Mouse (Mus musculus) testis, postnatal 10 days (tissue): Measurements from ENCODE around the gene Fndc3b.
"Not testable (repeated sequence)": the region's sequence is repeated elsewhere in the genome, so short reads cannot be mapped to it uniquely, and the experiment has no call there.

Source experiments
- DNase-seq: peaks from one replicate; pipeline ENCODE4 v3.0.0; 2021; ENCODE audit warnings: low spot score

The Fndc3b gene

GRCm38 (mm10) chr3:27503279-27504038 lies 207.6 kb downstream of the Fndc3b start:
- DNase-seq: no peak

DNA sequence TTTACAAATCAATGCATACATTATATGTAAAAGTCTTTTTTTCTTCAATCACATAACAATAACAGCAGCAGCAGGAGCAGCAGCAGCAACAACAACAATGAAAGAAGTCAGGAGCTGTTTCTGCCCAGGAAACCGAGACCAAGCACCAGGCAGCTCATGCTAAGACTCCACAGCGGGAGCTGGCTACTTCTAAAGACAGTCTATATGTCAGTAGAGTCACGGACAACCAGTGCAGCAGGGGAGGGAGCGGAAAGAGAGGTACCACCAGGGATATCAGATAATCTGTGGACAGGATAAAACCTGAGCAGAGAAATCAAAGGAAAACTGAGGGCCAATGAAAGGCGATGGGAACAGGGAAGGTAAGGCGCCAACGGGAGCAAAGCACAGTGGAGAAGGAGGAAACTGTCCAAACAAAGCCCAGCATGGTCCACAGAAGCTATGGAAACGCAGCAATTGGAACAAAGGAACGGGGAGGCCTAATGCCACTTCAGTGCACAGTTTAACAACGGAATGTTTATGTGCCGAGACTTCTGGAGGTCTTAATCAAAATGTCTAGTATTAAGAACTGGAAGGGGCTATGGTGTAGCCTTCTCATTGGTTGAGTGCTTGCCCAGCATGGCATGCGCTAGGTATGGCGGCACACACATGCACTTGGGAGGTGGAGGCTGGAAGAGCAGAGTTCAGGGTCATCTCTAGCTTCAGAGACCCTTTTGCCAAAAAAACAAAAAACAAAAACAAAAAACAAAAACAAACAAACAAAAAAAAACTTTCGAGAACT lies 215.6 kb downstream of the Fndc3b start:
- no peak for DNase-seq

- DNase-seq: no peak
Measured at GRCm38 (mm10) chr3:27494698-27495097, 216.4 kb downstream of the Fndc3b start.

DNA sequence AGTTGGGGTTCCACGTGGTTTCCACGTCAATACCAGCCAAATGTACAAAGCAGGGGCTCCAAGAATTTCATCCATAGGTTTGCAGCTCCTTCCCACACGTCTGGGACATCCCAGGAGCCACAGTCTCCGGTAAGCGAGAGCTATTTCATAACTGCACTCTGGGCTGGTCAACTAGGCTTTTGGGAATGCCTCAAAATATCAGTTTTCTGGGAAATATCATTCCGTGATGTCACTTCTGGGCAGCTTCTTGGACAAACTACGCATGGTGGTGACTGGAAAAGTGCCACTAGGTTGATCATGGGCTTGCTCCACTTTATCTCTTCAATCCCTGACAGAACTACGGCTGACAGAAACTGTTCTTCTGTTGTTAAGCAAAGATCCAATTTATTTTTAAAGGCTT lies 217.0 kb downstream of the Fndc3b start:
- no peak for DNase-seq

DNA sequence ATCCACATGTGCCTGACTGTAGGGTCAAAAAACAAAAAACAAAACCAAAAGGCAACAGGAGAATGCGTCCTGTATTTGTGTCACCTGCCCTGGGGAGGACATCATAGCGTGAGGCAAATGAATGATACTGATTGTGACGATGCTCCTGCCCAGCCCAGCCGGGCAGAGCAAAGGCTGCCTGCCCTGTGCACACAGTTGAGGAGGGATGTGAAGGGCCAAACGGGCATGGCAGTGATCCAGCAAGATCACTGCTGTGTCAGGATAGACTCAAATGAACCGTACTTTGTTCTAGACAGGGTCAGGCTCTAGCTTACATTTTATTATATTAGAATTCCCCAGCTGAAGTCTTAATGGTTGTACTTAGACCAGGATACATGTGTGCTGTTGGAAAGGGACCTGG lies 219.3 kb downstream of the Fndc3b start:
- no peak for DNase-seq

GRCm38 (mm10) chr3:27491367-27491766 lies 219.7 kb downstream of the Fndc3b start:
- no peak for DNase-seq

- no peak for DNase-seq
Measured at GRCm38 (mm10) chr3:27490891-27491290, 220.2 kb downstream of the Fndc3b start.

DNA sequence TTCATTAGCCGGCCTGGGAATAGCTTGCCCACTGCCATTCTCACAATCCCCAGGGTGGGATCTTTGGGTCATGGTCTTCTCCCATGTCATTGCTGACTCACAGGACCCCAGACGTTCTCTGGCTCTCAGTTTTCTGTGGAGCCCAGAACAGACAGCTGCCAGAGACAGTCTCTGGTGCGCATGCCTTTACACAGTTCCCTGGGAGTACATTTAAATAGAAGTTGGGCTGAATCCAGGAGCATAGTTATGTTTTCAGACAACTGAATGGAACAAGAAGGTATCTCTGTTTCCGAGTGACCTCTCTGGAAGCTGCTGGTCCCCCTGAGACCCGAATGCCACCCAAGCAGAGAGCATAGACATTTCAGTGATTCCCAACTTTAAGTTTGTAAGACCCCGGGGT lies 221.6 kb downstream of the Fndc3b start:
- DNase-seq: no peak

GRCm38 (mm10) chr3:27485141-27485540 lies 226.0 kb downstream of the Fndc3b start:
- no peak for DNase-seq

GRCm38 (mm10) chr3:27484698-27485097 lies 226.4 kb downstream of the Fndc3b start:
- no peak for DNase-seq

DNA sequence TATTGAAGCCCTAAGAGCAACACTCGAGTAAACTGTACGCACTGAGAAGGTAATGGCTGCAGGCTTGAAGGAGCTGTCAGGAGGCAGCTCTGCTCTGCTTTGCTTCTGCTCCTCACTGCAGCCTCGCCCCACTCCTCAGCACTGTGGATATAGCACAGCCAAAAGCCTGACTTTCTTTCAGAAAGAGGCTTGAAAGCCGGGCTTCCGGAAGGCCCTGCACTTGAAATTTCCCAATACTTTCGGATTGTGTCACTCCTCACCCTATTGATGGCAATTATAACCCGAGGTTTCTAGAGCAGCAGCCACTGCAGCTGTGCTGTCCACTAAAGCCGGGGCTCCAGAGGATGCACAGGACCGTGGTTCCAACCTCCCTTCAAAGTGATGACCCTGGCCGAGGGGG lies 227.3 kb downstream of the Fndc3b start:
- DNase-seq: no peak

DNA sequence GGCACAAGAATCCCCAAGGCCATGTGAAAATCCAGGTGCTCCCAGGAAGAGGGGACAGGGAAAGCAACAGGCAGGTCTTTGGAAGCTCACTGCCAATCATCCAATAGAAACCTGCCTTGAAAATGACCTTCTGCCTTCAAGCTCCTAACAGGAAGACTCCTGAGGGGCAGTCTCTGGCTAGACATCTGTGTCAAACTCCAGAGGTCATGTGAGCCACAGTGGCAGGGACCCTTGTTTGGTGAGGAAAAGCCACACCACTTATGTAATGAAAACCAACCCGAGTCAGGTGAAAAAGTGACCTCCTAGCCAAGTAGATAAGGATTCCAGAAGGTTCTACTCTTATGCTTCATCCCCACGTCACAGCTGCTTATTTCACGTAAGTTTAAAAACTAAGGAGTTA lies 227.8 kb downstream of the Fndc3b start:
- DNase-seq: no peak

- no peak for DNase-seq
Measured at GRCm38 (mm10) chr3:27481738-27482137, 229.4 kb downstream of the Fndc3b start.

DNA sequence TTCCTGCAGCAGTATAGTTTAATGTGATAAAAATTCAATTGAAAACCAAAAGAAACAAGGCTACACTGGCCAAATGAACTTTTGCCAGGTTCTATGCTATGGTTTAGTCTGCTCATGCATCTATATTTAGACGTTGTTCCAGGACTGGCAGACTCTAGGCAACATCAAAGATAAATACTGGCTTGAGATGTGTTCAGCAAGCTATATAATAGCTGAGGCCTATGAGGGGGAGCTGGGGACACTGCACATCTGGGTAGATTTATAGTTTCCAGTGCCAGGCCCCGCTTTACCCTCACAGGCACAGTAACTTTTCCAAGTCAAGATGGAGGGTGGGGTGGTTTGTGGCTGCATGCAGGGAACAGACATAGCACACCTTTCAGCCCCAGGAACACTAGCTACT lies 231.7 kb downstream of the Fndc3b start:
- no peak for DNase-seq

DNA sequence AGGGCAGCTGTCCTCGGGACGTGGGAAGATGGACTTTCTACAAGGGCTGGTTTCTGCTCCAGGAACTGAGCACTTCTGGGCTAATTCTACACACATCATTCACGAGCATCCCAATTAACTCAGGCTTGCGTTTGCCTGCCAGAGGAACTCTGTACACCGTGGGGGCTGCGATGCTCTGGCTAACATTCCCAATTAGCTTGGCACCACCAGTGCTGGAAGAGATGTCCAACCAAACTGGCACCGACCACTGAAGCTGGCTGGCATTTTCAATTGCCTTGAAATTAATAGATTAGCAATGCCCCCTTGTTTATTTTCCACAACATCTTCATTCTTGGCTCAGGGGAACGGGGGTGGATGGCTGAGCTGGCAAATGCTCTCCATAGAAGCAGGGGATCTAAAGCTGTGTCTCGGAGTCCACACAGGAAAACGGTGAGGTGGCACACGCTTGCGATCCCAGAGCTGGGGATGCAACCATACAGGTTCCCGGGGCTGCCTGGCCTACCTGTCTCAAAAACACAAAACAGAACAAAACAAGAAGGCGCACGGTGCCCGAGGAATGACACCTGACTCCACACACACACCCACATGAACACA lies 232.4 kb downstream of the Fndc3b start:
- no peak for DNase-seq

DNA sequence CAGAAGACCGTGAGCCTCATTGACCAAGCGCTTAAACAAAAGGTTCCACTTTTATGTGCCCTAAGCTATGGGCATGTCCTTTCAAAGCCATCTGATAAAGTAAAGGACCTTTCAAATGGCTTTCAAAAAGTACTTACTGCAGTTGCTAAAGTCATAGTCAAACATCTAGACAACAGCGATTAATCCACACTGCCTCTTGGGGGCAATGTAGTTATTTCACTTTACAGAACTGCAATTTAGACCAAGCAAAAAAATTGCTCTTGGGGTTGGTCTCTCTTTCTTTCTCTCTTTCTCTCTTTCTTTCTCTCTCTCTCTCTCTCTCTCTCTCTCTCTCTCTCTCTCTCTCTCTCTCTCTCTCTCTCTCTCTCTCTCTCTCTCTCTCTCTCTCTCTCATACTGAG lies 233.4 kb downstream of the Fndc3b start:
- not testable (repeated sequence) for DNase-seq

DNA sequence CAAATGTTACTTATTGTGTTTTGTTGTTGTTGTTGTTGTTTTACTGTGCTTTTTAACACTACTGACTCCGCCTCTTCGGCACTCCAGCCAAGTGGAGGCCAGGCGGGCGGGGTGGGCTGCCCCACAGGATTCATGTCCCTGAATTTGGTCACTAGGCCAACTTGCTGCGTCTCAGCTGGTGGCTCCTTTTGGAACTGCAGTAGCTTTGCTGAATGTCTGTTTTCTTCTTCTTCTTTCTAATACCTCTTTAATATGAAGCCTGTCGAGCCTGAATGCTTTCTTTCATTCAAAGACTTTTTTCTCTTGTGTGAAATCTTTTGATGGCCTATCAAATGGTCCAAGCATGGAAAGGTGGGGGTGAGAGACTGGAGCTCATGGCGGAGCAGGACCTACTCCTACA lies 235.2 kb downstream of the Fndc3b start:
- no peak for DNase-seq

DNA sequence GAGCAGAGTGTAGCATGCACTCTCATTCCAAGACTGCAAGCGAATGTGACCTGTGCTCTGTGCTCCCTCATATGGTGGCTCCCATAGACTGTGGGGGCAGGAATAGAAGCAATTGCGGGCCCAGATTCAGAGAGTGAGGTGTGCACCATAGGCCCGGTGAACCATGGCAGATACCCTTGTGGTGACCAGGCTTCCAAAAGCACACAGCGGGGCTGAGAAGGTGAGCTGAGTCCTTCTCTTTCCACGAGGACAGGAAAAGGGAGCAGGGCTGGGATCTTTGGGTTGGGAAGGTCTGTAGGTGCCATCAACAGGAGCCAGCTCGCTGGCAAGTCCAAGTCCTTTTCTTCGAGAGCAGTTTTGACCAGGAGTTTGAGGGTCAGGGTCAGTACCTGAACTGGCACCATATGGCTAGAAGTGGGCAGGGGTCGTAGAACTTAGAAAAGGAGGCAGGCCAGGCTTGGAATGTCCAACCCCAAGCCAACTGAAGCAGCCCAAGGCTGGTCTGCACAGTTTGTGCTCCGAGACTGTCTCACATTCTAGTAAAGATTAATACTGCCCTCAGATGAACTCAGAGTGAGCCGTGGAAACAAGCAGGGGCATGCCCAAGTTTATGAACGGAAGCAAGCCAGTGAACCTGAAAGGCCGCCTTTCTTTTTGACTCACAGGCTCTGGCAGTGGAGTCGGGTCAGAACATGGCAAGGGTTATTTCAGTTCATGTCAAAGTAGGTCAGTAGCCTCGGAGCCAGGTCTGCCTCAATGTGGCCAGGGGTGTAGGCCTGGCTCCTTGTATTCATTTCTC lies 237.1 kb downstream of the Fndc3b start:
- DNase-seq: no peak

- no peak for DNase-seq
Measured at GRCm38 (mm10) chr3:27472846-27473245, 238.3 kb downstream of the Fndc3b start.

- DNase-seq: no peak
Measured at GRCm38 (mm10) chr3:27470781-27471180, 240.3 kb downstream of the Fndc3b start.

GRCm38 (mm10) chr3:27469971-27470370 lies 241.1 kb downstream of the Fndc3b start:
- no peak for DNase-seq

- peak; percentile 67 for DNase-seq
Measured at GRCm38 (mm10) chr3:27467505-27468020, 243.5 kb downstream of the Fndc3b start.
